Mouse (Mus musculus) heart, embryonic 13.5 days (tissue): ENCODE data around the gene Abhd12b. TPM values are rescaled to one million over a fixed set of nuclear protein-coding genes. Genes with fewer than 3 reads are reported as not detected.
"Not testable (repeated sequence)": the region's sequence is repeated elsewhere in the genome, so short reads cannot be mapped to it uniquely, and the experiment has no call there.

Experiments
- ATAC-seq: fragments of 200-750 bp; cut with Nextera tagmentation; 2 replicates; pipeline ENCODE4 v1.8.0; 2017; ENCODE audit warnings: moderate TSS enrichment; ENCODE audit not compliant: insufficient number of reproducible peaks, low FRiP score, low TSS enrichment; ENCODE audit errors: extremely low read depth
- H3K27ac ChIP-seq: fragments of 300-500 bp; sonication (generic); replicated peaks from 2 replicates; pipeline ENCODE4 v1.5.1; 2015; ENCODE audit warnings: moderate library complexity, mild to moderate bottlenecking, inconsistent platforms
- H3K27me3 ChIP-seq: fragments of 300-500 bp; sonication (generic); replicated peaks from 2 replicates; pipeline ENCODE4 v1.6.1; 2015; ENCODE audit warnings: mild to moderate bottlenecking, inconsistent platforms
- H3K36me3 ChIP-seq: fragments of 300-500 bp; sonication (generic); 2 replicates; pipeline ENCODE4 v1.6.1; 2015; ENCODE audit warnings: mild to moderate bottlenecking, inconsistent platforms
- H3K4me1 ChIP-seq: fragments of 300-500 bp; sonication (generic); 2 replicates; pipeline ENCODE4 v1.6.1; 2015; ENCODE audit warnings: inconsistent platforms
- H3K4me2 ChIP-seq: fragments of 300-500 bp; sonication (generic); 2 replicates; pipeline ENCODE4 v1.6.1; 2015; ENCODE audit warnings: inconsistent platforms, mild to moderate bottlenecking, moderate library complexity
- H3K4me3 ChIP-seq: fragments of 300-500 bp; sonication (generic); 2 replicates; pipeline ENCODE4 v1.5.1; 2015; ENCODE audit warnings: moderate library complexity, mild to moderate bottlenecking, inconsistent platforms
- H3K9ac ChIP-seq: fragments of 300-500 bp; sonication (generic); 2 replicates; pipeline ENCODE4 v1.6.1; 2015; ENCODE audit warnings: inconsistent platforms, mild to moderate bottlenecking, moderate library complexity
- H3K9me3 ChIP-seq: fragments of 300-500 bp; sonication (generic); 2 replicates; pipeline ENCODE4 v1.6.1; 2016; ENCODE audit warnings: inconsistent platforms
- WGBS: fragments of 180-500 bp; shearing (Covaris S2); methylation state at CpG from one replicate; pipeline ENCODE4 v1.1.7; 2015; ENCODE audit warnings: mixed read lengths; 5-methylcytosine and 5-hydroxymethylcytosine counted together
- polyA plus RNA-seq: library from polyadenylated mRNA; unstranded; fragments of >200 nt; fragmentation: Nextera tagmentation; extraction: Ambion mirVana; gene quantifications from 2 replicates; pipeline ENCODE4 v1.2.1, GENCODE M21; 2015

The Abhd12b gene
- polyA plus RNA-seq, 1 experiment from 2014 or later = not detected

- Histone ChIP-seq H3K4me1 (no peaks in the 10 kb centered on the region), H3K9me3 (no peaks in the 10 kb centered on the region), H3K36me3 (no peaks in the 10 kb centered on the region), H3K4me3 (no peak overlapping the region), H3K9ac (no peak overlapping the region), H3K27me3 (no peaks in the 10 kb centered on the region), H3K4me2 (no peak overlapping the region), H3K27ac (no peak overlapping the region)
- no peak for ATAC-seq
- 71% methylated on average over 5 of the region's 5 CpGs for WGBS
These were observed 7.1 kb downstream of the Abhd12b start for GRCm38 (mm10) chr12:70161057-70161456.

- Histone ChIP-seq H3K36me3 (no peaks in the 10 kb centered on the region), H3K9me3 (no peaks in the 10 kb centered on the region), H3K4me2 (no peak overlapping the region), H3K27me3 (no peaks in the 10 kb centered on the region), H3K4me1 (no peaks in the 10 kb centered on the region), H3K4me3 (no peak overlapping the region), H3K27ac (no peak overlapping the region), H3K9ac (no peak overlapping the region)
- no peak for ATAC-seq
- 72% methylated on average over 3 of the region's 3 CpGs for WGBS
These were observed 10.8 kb downstream of the Abhd12b start for GRCm38 (mm10) chr12:70164741-70165140.

GRCm38 (mm10) chr12:70167950-70168349, 14.0 kb downstream of the Abhd12b start:
- 72% methylated on average over 4 of the region's 4 CpGs for WGBS
- H3K4me2 ChIP-seq = no peak overlapping the region
- H3K4me1 ChIP-seq = no peaks in the 10 kb centered on the region
- H3K27ac ChIP-seq = no peak overlapping the region
- H3K4me3 ChIP-seq = no peak overlapping the region
- no peaks in the 10 kb centered on the region for H3K9me3 ChIP-seq
- H3K27me3 ChIP-seq = no peaks in the 10 kb centered on the region
- H3K36me3 ChIP-seq = no peaks in the 10 kb centered on the region
- H3K9ac ChIP-seq = no peak overlapping the region
- ATAC-seq = no peak

GRCm38 (mm10) chr12:70169969-70170368, 16.0 kb downstream of the Abhd12b start:
- whole genome bisulfite sequencing = 67% methylated on average over 1 of the region's 1 CpGs
- no peak for ATAC-seq
- Histone ChIP-seq H3K27ac (no peak overlapping the region), H3K27me3 (no peaks in the 10 kb centered on the region), H3K9ac (no peak overlapping the region), H3K4me1 (no peaks in the 10 kb centered on the region), H3K9me3 (no peaks in the 10 kb centered on the region), H3K4me3 (no peak overlapping the region), H3K4me2 (no peak overlapping the region), H3K36me3 (no peaks in the 10 kb centered on the region)

- not testable (repeated sequence) for H3K36me3 ChIP-seq, H3K27ac ChIP-seq, H3K27me3 ChIP-seq, H3K4me2 ChIP-seq, H3K4me3 ChIP-seq, ATAC-seq, H3K9ac ChIP-seq, H3K4me1 ChIP-seq
- WGBS = 89% methylated on average over 8 of the region's 8 CpGs
- peaks cover 21% of the 10 kb centered on the region for H3K9me3 ChIP-seq
These were observed 29.6 kb downstream of the Abhd12b start for GRCm38 (mm10) chr12:70183507-70183906.

GRCm38 (mm10) chr12:70184173-70184783, 30.3 kb downstream of the Abhd12b start:
- Histone ChIP-seq H3K9ac (no peak overlapping the region), H3K27ac (no peak overlapping the region), H3K36me3 (no peaks in the 10 kb centered on the region), H3K27me3 (no peaks in the 10 kb centered on the region), H3K4me3 (no peak overlapping the region), H3K4me2 (no peak overlapping the region), H3K4me1 (no peaks in the 10 kb centered on the region), H3K9me3 (peaks cover 21% of the 10 kb centered on the region)
- no peak for ATAC-seq
- 81% methylated on average over 22 of the region's 22 CpGs for WGBS

- peaks cover 29% of the 10 kb centered on the region for H3K36me3 ChIP-seq
- WGBS = 30% methylated on average over 19 of the region's 19 CpGs
These were observed 38.4 kb downstream of the Abhd12b start for GRCm38 (mm10) chr12:70192267-70192727.

GRCm38 (mm10) chr12:70195426-70195825, 41.5 kb downstream of the Abhd12b start:
- Histone ChIP-seq H3K36me3 (peaks cover 46% of the 10 kb centered on the region), H3K4me3 (no peak overlapping the region), H3K4me2 (no peak overlapping the region), H3K9ac (no peak overlapping the region), H3K9me3 (no peaks in the 10 kb centered on the region), H3K27ac (no peak overlapping the region), H3K4me1 (peaks cover 11% of the 10 kb centered on the region), H3K27me3 (no peaks in the 10 kb centered on the region)
- no peak for ATAC-seq
- whole genome bisulfite sequencing = 95% methylated on average over 6 of the region's 6 CpGs

More at GRCm38 (mm10) chr12:70192267-70192727, 38.4 kb downstream of the Abhd12b start:
- peak overlapping the region; percentile 68; the same call in 1 of the 2 replicates for H3K9ac ChIP-seq
- H3K27me3 ChIP-seq = no peaks in the 10 kb centered on the region
- peak overlapping the region; percentile 65 for H3K4me2 ChIP-seq
- H3K27ac ChIP-seq = no peak overlapping the region
- no peaks in the 10 kb centered on the region for H3K9me3 ChIP-seq
- peak overlapping the region; percentile 45 for H3K4me3 ChIP-seq
- peaks cover 11% of the 10 kb centered on the region for H3K4me1 ChIP-seq
- ATAC-seq = no peak

GRCm38 (mm10) chr12:70196341-70196740, 42.4 kb downstream of the Abhd12b start:
- 85% methylated on average over 5 of the region's 5 CpGs for WGBS

GRCm38 (mm10) chr12:70201926-70202529, 48.1 kb downstream of the Abhd12b start:
- Histone ChIP-seq H3K27ac (no peak overlapping the region), H3K36me3 (peaks cover 48% of the 10 kb centered on the region), H3K4me3 (no peak overlapping the region), H3K9ac (no peak overlapping the region), H3K27me3 (no peaks in the 10 kb centered on the region), H3K9me3 (no peaks in the 10 kb centered on the region), H3K4me1 (no peaks in the 10 kb centered on the region), H3K4me2 (no peak overlapping the region)
- 60% methylated on average over 5 of the region's 5 CpGs for WGBS
- ATAC-seq = no peak

More at GRCm38 (mm10) chr12:70196341-70196740, 42.4 kb downstream of the Abhd12b start:
- Histone ChIP-seq H3K4me2 (no peak overlapping the region), H3K4me1 (peaks cover 11% of the 10 kb centered on the region), H3K9ac (no peak overlapping the region), H3K27ac (no peak overlapping the region), H3K36me3 (peaks cover 45% of the 10 kb centered on the region), H3K27me3 (no peaks in the 10 kb centered on the region), H3K9me3 (no peaks in the 10 kb centered on the region), H3K4me3 (no peak overlapping the region)
- no peak for ATAC-seq

GRCm38 (mm10) chr12:70204433-70204832, 50.5 kb downstream of the Abhd12b start:
- H3K27ac ChIP-seq = no peak overlapping the region
- H3K4me3 ChIP-seq = no peak overlapping the region
- H3K36me3 ChIP-seq = peaks cover 38% of the 10 kb centered on the region
- ATAC-seq = no peak
- H3K27me3 ChIP-seq = no peaks in the 10 kb centered on the region
- 75% methylated on average over 8 of the region's 8 CpGs for WGBS
- no peaks in the 10 kb centered on the region for H3K9me3 ChIP-seq
- H3K4me2 ChIP-seq = no peak overlapping the region
- no peaks in the 10 kb centered on the region for H3K4me1 ChIP-seq
- H3K9ac ChIP-seq = no peak overlapping the region

- Histone ChIP-seq H3K4me1 (no peaks in the 10 kb centered on the region), H3K36me3 (peaks cover 24% of the 10 kb centered on the region), H3K9me3 (no peaks in the 10 kb centered on the region), H3K4me2 (no peak overlapping the region), H3K27me3 (no peaks in the 10 kb centered on the region), H3K4me3 (no peak overlapping the region), H3K9ac (no peak overlapping the region), H3K27ac (no peak overlapping the region)
- ATAC-seq = no peak
- 67% methylated on average over 5 of the region's 5 CpGs for WGBS
These were observed 54.3 kb downstream of the Abhd12b start for GRCm38 (mm10) chr12:70208214-70208613.
